Mouse (Mus musculus): ENCODE measurements around the gene Ccl11. TPM values are rescaled to one million over a fixed set of nuclear protein-coding genes. Genes with fewer than 3 reads are reported as not detected.
A peak's percentile ranks its signal among the peaks of the same experiment; 100 is the strongest.

Ccl11 gene
- total RNA-seq, 2 experiments from 2014 or later = 4.6 to 14.4 TPM

GRCm38 (mm10) chr11:82047746-82048415 is 9.7 kb upstream of the Ccl11 start:
- peak; percentile 17 to 40 for DNase-seq (ENCODE audit: low spot score in 2 of 2)

- DNase-seq (ENCODE audit: low spot score in 2 of 2) = no peak
Observed at GRCm38 (mm10) chr11:82053849-82054248, 3.8 kb upstream of the Ccl11 start.

- DNase-seq (ENCODE audit: low spot score in 2 of 2) = no peak
Observed at GRCm38 (mm10) chr11:82062226-82062625, 4.6 kb downstream of the Ccl11 start.

GRCm38 (mm10) chr11:82063454-82063853 is 5.8 kb downstream of the Ccl11 start:
- no peak for DNase-seq (ENCODE audit: low spot score in 2 of 2)

- DNase-seq (ENCODE audit: low spot score in 2 of 2) = no peak
Observed at GRCm38 (mm10) chr11:82066953-82067571, 9.4 kb downstream of the Ccl11 start.

- no peak for DNase-seq (ENCODE audit: low spot score in 2 of 2)
Observed at GRCm38 (mm10) chr11:82071076-82071475, 13.5 kb downstream of the Ccl11 start.

GRCm38 (mm10) chr11:82072374-82072773 is 14.8 kb downstream of the Ccl11 start:
- DNase-seq (ENCODE audit: low spot score in 2 of 2) = no peak

GRCm38 (mm10) chr11:82072984-82073383 is 15.4 kb downstream of the Ccl11 start:
- no peak for DNase-seq (ENCODE audit: low spot score in 2 of 2)

GRCm38 (mm10) chr11:82073686-82074085 is 16.1 kb downstream of the Ccl11 start:
- no peak for DNase-seq (ENCODE audit: low spot score in 2 of 2)

- DNase-seq (ENCODE audit: low spot score in 2 of 2) = no peak
Observed at GRCm38 (mm10) chr11:82077031-82077430, 19.4 kb downstream of the Ccl11 start.

GRCm38 (mm10) chr11:82078136-82078730 is 20.6 kb downstream of the Ccl11 start:
- DNase-seq (ENCODE audit: low spot score in 2 of 2) = no peak

- DNase-seq (ENCODE audit: low spot score in 2 of 2) = no peak
Observed at GRCm38 (mm10) chr11:82080865-82081264, 23.2 kb downstream of the Ccl11 start.

- no peak for DNase-seq (ENCODE audit: low spot score in 2 of 2)
Observed at GRCm38 (mm10) chr11:82084360-82084759, 26.7 kb downstream of the Ccl11 start.

GRCm38 (mm10) chr11:82099511-82100323 is 42.1 kb downstream of the Ccl11 start:
- no peak for DNase-seq (ENCODE audit: low spot score in 2 of 2)

- no peak for DNase-seq (ENCODE audit: low spot score in 2 of 2)
Observed at GRCm38 (mm10) chr11:82101087-82101486, 43.5 kb downstream of the Ccl11 start.

GRCm38 (mm10) chr11:82101529-82101928 is 43.9 kb downstream of the Ccl11 start, which contains the start of gene Ccl12:
Ccl12 (plus strand) TSS chr11:82101845.
- no peak for DNase-seq (ENCODE audit: low spot score in 2 of 2)

GRCm38 (mm10) chr11:82109611-82110010 is 52.0 kb downstream of the Ccl11 start:
- no peak for DNase-seq (ENCODE audit: low spot score in 2 of 2)

GRCm38 (mm10) chr11:82110372-82111248 is 53.0 kb downstream of the Ccl11 start:
- DNase-seq (ENCODE audit: low spot score in 2 of 2) = no peak
